Mouse (Mus musculus): ENCODE data around the gene Hoxc13. TPM values are rescaled to one million over a fixed set of nuclear protein-coding genes. Genes with fewer than 3 reads are reported as not detected.

Hoxc13 gene
- total RNA-seq, 2 experiments from 2014 or later: not detected

DNA sequence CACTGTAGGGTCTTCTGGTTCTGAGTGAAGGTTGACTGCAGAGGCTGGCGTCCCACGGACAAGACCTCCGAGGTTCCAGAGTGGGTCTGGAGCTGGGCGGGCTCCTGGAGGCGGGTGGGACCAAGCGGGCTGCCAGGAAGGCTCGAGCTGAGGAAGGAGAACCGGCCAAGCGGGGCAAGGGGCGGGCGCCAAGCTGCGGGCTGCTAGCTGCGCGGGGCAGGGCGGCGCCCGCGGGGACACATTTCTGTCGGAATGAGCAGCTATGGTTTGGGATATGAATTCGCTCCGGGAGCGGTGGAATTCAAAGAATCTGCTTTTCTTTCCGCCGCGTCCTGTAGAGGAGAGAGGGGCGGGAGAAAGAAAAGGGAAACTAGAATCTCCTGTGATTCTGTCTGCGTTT is 14.0 kb downstream of the Hoxc13 start:
- intact Hi-C loops (cut with DNase I): loop anchor here (5.0 kb wide), 1 partner anchor 148 kb away; no protein-coding TSS in a partner anchor
- no peak for DNase-seq

DNA sequence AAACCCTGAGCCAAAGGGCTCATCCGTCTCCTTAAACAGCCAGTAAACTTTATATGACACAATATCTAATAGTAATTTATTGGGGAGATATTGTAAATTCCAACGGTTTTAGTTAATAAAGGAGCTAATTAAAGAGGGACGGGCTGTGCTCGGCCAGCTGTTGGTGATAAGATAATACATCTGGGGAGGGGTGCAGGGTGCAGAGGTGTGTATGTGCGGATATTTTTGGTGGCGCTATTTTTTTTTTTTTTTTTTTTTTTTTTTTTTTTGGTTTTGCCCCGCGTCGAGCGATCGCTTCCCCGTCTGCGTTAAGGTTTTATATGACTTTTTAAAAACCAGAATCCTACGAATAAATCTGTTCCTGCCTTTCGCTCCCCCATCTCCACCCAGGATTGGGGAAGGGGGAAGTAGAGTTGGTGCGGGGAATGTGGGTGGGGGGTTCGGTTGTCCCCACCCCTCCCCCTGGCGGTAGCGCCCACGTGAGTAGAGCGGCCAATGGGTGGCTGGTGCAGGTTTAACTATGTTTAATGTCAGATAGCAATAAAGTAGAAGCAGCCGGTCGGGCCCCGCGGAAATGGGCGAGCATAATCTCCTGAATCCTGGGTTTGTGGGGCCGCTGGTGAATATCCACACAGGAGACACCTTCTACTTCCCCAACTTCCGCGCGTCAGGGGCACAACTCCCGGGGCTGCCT is 15.5 kb downstream of the Hoxc13 start, which contains the start of gene Hoxc12:
TSS of gene Hoxc12 (plus strand) at position 479 of the 694 bp plus-strand sequence.
- DNase-seq: no peak
- intact Hi-C loops (cut with DNase I): loop anchor here (5.0 kb wide), 1 partner anchor 149 kb away; no protein-coding TSS in a partner anchor

DNA sequence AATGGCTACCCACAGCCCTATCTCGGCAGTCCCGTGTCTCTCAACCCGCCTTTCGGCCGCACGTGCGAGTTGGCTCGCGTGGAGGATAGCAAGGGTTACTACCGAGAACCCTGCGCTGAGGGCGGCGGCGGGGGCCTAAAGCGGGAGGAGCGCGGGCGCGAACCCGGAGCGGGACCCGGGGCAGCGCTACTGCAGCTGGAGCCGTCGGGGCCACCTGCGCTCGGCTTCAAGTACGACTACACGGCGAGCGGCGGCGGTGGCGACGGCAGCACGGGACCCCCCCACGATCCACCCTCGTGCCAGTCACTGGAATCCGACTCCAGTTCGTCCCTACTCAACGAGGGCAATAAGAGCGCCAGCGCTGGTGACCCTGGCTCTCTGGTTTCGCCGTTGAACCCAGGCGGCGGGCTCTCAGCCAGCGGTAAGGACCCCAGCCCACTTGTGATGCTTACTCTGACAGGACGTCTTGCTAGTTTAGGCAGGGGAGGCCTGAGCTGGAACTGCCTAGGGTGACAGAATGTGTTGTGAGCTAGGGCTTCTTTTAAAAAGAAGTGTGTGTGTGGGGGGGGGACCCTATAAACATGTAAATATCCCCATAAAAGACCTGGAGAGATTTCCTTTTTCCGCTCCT is 16.2 kb downstream of the Hoxc13 start:
- no peak for DNase-seq

DNA sequence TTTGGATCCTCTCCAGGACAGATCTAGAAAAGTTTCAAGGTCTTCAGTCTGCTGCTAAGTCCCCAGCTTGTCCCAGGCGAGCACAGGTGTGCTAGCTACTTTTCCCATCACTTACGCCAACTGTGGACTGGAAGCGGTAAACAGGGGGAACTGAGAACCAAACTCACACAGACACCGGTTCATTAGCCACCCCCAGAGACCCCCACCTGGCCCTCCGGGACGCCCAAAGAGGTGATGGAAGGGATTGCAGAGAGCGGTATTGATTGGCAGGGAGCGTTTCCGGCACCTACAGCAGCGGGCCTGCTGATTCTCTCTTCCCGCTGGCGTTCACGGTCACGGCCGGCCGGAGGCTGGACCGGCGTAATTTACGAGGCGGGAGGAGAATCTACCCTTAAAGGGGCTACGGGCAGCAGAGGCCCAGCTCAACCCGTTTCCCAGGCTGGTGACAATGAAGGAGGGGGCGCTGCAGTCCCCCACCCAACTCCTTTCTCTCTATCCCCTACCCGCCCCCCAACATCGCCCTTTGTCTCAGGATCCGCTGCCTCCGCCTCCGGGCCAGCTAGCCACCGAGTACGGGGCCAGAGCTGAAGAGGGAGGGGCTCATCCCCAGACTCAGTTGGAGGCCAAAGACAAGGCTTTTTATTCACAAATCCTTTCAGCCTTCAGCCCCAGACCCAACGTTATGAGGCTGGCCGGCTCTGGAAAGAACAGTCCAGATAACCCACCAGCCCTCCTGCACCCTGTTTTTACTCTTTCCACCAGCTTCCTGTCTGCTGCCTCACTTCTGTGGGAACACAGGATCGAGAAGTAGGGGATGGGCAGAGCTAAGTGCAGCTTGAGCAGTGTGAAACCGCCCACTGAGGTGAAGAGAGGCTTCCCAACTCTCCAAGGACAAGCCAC is 18.6 kb downstream of the Hoxc13 start:
- no peak for DNase-seq

More for the DNA sequence above, 16.2 kb downstream of the Hoxc13 start:
- intact Hi-C loops (cut with DNase I): loop anchor here (5.0 kb wide), 1 partner anchor 150 kb away; no protein-coding TSS in a partner anchor

DNA sequence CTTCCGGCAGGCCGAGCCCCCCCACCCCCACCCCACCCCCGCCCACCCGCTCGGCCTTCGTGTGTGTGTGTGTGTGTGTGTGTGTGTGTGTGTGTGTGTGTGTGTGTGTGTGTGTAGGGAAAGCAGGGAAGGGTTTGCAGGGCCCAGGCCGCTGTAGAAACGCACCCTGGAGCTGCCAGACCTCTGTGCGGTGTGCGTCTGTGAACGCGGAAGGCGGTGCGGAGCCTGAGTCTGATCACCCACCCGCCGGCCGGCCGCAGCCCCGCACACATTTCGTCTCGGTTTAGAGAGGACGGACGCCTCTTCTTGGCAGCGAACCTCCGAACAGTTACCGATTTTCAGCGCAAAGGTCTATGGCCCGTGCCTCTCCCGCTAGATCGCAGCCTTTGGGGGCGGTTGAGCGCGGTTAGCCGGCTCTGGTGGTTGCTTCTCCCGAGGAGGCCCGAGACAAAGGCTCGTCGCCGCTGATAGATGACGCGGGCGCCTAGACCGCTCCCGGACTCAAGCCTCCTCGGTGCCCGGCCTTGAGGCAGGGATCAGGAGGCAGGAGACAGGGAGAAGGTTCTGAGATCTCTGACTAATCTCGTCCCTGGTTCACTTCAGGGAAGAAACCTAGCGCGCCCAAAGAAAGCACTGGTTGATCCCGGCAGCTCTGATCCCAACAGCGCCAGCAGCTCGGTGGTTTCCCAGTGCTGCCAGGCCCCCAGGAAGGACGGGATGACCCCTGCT is 22.0 kb downstream of the Hoxc13 start:
- intact Hi-C loops (cut with DNase I): loop anchor here (5.0 kb wide), 1 partner anchor 181 kb away; no protein-coding TSS in a partner anchor
- peak in 1 of 2 experiments; percentile 53 for DNase-seq

More for the DNA sequence above, 18.6 kb downstream of the Hoxc13 start:
- intact Hi-C loops (cut with DNase I): loop anchor here (5.0 kb wide), 2 partner anchors 152 to 177 kb away; no protein-coding TSS in a partner anchor

DNA sequence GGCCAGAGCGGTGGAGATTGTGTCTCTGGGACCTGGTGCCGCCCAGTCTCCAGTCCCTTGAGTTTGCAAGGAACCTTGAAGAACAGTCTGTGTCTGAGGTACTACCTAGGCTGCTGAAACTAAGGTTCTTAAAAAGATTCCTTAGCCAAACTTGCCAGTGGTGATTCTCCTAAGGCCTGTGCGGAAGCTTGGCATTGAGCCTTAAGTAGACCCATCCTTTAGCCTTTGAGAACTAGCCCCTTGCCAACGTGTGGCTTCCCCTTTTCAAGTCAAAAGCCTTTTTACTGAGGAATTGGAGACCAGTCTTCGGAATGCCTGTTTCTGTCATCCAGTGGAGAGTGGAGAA is 22.5 kb downstream of the Hoxc13 start:
- intact Hi-C loops (cut with DNase I): loop anchor here (5.0 kb wide), 1 partner anchor 181 kb away; no protein-coding TSS in a partner anchor

DNA sequence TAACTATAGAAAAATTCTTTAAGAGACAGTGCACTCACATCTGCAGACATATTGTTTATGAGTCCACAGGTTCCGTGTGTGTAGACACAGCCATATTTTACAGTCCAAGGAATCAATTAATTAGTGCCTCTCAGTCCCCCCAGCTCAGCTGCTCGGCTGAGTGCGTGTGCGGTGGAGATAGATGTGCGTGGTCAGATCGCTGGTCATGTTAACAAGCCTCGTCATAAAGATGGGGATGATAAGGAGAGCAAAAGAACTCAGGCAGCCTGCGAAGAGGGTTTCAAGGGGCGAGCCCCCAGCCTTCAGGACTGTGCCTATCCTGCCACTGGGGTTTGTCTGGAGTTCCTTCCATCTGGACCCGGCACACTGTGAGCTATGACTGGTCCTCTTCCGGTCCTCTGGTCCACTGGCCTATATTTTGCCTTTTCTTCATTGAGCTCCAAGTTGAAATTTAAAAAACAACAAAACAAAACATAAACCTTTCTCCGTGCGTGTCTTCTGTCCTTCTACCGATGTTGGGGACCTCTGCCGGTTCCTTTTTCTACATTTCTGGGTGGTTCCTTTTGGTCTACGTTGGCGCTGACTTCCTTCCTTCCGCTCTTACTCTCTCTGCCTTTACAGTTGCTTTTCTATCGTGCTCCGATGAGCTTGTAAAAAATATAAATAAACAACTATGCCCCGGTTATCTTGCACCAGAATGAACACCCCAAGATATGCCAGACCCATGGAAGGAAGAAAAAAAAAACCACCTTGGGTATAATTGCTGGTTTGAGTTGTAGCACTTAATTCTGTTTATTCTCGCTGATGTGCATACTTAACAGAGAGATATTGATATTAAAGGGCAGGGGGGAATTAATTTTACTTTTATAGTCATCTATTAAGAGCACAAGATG is 24.5 kb downstream of the Hoxc13 start:
- intact Hi-C loops (cut with DNase I): no loop called here
- no peak for DNase-seq

More for the DNA sequence above, 22.5 kb downstream of the Hoxc13 start:
- DNase-seq: no peak

DNA sequence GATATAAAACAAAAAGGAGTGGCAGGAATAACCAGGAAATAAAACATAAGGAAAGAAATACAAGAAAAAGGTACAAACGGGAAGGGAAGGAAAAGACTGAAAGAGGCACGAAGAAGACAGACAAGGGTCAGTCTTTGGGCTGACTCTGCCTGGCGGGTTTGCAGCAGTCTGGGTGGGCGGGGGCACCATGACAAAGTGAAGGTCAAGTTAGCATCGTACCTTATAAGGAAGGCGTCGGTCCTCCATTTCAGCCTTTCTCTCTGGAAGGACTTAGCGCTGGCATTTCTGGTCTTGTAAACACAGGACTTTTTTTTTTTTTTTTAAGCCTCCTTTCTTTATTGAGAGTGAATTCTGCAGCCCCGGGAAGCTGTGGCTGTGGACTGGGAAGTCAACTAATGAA is 26.4 kb downstream of the Hoxc13 start:
- DNase-seq: no peak
- intact Hi-C loops (cut with DNase I): no loop called here

DNA sequence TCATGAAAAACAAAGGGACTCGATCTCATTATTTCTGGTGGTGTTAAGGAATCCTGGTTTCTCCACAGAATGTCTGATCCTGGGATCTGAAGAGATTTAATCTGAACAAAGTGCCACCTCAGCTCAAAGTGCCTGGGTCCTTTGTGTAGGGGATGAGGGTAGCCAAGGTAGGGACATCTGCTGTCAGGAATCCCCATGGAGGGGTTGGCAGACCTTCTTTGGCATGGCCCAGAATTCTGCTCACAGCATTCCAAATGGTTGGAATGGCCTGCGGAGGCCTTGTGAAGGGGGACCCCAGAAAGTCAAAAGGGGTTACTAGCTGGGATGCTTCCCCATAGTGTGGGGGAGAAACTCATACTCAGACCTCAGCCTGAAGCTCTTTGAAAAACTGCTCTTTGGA is 27.9 kb downstream of the Hoxc13 start:
- no peak for DNase-seq
- intact Hi-C loops (cut with DNase I): no loop called here

DNA sequence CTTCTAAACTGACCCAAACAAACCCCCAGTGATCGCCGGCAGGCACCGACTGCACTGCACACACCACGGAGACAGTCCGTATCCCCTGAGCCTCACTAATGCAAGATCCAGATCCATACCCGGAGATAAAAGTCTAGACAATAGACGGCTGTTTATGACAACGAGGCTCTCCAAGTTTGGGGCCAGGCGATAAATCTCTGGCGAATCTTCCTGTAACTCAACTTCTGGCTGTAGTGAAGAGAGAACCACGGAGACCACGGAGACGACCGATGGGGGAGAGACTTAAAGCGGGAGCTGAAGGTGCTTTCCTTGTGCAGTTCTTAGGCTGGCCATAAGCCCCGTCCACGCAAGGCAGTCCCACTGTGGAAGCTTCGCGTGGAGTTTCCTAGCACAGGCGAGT is 28.8 kb downstream of the Hoxc13 start:
- intact Hi-C loops (cut with DNase I): no loop called here
- no peak for DNase-seq

DNA sequence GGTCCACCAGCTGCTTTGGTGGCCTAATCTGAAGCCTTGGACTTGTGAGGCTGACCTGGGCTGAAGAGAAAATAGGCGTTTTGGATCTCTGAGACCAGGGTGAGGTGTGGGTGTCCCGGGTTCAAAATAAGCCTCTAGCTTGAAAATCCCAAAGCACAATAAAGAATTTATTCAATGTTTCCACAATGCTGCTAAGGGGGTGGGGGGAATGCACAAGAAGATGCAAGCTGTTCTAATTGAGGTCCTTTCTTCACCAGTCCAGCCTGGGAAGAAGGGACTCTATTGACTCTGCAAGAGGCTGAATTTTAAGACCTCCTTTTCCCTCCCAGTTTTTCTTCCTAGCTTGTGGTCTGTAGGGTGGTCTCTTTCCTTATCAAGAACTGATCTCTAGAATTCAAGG is 30.0 kb downstream of the Hoxc13 start:
- no peak for DNase-seq
- intact Hi-C loops (cut with DNase I): no loop called here

DNA sequence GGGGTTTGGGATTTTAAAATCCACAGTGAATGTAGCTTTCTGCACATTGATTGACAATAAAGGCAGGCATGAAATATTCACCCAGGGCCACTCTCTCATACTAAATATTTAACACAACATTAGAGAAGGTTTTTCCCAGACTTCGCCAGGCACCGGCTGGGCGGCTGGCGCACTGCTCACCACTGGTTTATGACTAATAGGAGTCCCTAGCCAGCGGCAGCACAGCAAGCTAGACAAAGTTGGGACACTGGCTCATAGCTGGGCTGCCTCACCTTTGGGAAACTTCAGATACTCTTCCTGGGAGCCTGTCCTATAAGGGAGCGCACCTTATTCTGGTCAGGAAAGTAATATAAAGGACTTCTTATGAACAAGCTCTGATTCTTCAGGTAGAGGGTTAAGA is 32.7 kb downstream of the Hoxc13 start:
- intact Hi-C loops (cut with DNase I): no loop called here
- peak in 1 of 2 experiments; percentile 27 for DNase-seq

DNA sequence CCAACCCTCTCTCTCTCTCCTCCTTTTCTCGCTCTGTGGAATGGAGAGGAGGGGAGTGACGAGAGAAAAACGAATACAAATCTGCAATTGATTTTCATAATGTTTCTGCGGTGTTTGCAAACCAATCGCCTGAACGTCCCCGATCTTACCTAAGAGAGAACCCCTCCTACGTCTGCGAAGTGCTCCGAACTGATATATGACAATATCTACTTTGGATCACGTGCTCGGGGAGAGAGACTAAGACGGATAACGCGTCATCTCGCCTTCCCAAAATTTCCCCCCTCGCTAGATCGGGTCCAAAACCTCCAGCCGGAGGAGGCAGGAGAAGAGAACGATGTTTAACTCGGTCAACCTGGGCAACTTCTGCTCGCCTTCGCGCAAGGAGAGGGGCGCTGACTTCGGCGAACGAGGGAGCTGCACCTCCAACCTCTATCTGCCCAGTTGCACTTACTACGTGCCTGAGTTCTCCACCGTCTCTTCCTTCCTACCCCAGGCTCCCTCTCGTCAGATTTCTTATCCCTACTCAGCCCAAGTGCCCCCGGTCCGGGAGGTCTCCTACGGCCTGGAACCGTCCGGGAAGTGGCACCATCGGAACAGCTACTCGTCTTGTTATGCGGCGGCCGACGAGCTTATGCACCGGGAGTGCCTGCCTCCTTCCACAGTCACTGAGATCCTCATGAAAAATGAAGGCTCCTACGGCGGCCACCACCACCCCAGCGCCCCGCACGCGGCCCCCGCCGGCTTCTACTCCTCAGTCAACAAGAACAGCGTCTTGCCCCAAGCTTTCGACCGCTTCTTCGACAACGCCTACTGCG is 33.5 kb downstream of the Hoxc13 start, which contains the start of gene Hoxc11:
TSS of gene Hoxc11 (plus strand) at position 236 of the 815 bp plus-strand sequence.
- DNase-seq: peak in 1 of 2 experiments; percentile 70
- intact Hi-C loops (cut with DNase I): no loop called here

DNA sequence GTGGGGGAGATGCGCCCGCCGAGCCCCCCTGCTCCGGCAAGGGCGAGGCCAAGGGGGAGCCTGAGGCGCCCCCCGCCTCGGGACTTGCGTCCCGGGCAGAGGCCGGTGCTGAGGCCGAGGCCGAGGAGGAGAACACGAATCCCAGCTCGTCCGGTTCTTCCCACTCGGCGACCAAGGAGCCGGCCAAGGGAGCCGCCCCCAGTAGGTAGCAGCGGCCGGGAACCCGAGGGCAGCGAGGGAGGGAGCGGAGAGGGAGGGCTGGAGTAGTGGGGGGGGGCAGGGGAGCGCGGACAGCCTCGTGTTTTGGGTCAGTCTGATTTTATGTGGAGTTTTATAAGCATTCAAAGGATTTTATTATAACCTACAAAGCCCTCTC is 34.1 kb downstream of the Hoxc13 start:
- no peak for DNase-seq
- intact Hi-C loops (cut with DNase I): no loop called here

DNA sequence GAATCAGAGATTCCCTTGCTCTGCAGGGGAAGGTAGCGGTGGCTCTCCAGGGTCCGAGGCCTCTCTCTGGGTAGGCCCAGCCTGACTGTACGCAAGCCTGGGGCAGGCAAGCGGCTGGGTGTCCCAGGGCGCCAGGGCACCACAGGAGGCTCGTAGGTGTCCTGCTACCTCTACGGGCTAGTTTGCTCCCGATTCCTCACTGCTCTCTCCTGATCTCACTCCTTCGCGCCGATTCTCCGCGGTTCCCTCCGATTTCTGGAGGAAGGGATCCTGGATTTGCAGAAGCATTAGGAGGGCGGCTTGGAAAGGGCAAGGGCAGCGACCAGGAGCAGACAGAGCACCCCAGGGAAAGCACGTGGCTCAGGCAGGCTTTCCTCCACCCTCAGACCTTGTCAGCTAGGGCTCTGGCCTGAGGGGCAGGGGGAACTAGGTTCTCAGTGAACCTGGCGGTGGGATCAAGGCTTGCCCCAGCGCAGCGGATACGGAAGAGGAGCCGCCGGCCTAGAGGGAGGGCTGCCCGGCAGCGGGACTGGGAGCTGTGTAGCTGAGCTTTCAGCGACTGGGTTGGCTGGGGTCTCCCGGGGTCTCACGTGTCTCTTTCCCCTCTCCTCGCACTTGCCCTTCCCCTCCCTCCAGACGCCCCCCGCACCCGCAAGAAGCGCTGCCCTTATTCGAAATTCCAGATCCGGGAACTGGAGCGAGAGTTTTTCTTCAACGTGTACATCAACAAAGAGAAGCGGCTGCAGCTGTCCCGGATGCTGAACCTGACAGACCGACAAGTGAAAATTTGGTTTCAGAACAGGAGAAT is 35.1 kb downstream of the Hoxc13 start:
- intact Hi-C loops (cut with DNase I): no loop called here
- peak in 1 of 2 experiments; percentile 63 for DNase-seq

DNA sequence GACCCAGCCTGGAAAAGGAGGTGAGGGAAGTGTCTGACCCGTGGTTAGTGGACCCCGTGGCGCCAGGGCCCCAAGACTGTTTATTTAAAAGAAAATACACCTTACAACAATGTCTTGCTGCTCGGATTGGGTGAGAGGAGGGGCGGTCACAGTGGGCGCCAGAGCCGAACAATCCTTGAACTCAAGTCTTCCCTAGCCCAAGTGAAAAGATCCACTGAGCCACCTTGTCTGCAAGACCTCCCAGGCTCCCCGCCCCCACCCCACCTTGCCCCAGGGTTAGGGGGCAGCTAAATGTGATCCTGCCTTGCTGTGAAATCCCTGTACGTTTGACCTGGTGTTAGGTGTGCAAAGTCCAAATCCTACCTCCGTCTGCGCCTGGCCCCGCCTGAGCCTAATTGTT is 36.0 kb downstream of the Hoxc13 start:
- intact Hi-C loops (cut with DNase I): no loop called here
- DNase-seq: peak in 1 of 2 experiments; percentile 23

DNA sequence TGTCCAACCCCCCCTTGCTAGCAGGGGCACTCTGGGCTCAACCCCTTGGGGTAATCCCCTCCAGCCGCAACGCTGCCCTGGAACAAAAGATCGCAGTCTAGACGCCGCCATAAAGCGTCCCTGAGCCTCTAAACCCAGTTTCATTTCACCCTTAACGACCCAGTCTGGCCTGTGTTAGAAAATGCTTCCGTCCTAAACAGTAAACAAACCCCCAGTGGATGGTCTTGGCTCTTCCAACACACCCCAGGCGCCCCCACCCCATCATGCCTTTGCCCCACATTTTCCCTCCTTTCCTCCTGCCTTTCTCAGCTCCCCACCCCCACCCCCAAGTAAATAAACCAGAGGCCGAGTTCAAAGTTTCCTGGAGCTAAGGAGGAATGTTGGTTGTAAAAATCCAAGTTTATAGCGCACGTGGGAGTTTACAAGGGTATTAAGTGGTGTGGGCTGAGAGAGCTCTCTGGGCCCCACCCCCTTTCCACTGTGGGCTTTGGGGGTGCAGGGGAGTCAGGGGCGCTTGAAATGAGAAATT is 38.8 kb downstream of the Hoxc13 start:
- intact Hi-C loops (cut with DNase I): no loop called here
- peak in 1 of 2 experiments; percentile 43 for DNase-seq
